Mouse (Mus musculus) olfactory bulb, adult 2 months (tissue): Measurements from ENCODE around the gene Ebf3.

Source experiments
- CTCF ChIP-seq: fragments of 200-500 bp; IDR thresholded peaks from 2 replicates; pipeline ENCODE4 v1.5.1; 2012; ENCODE audit warnings: low read depth, mild to moderate bottlenecking, low read length, moderate library complexity; ENCODE audit not compliant: insufficient read depth
- POLR2A ChIP-seq: fragments of 200-500 bp; IDR thresholded peaks from 2 replicates; pipeline ENCODE4 v1.6.1; 2012; ENCODE audit warnings: mild to moderate bottlenecking, low read depth, low read length, moderate library complexity; ENCODE audit not compliant: insufficient read depth

DNA sequence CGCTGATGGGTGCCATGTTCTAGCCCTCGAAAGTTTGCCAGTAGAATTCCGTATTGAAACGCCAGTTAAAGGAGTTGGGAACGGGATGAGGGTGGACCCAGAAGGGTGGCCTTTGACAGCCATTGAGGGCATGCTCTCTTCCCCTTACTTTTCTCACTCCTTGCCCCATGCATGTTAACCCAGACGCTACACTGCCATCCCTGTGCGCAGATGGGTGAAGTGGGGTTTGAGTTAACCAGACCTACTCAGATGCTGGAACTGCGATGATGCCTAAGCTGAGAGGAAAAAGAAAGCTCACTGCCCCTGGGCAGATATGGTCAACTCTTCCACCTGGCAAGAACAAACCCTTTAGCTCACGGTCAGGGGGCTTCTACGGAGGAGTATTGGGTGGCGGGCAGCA, 6.1 kb upstream of the Ebf3 start:
- TF ChIP-seq POLR2A: no peak
- TF ChIP-seq CTCF: no peak
